Mouse (Mus musculus): Measurements from ENCODE around the gene Slc6a20b.

- TF ChIP-seq EP300 (IDR thresholded peaks at IDR 0.05; ENCODE audit: low read depth) (no peak), CTCF (IDR thresholded peaks at IDR 0.05; ENCODE audit: low read depth) (no peak)
Measured at GRCm38 (mm10) chr9:123595194-123595593, 37.2 kb downstream of the Slc6a20b start.
